Mouse (Mus musculus): ENCODE results near the gene Ak4.
"Not testable (repeated sequence)": the region's sequence is repeated elsewhere in the genome, so short reads cannot be mapped to it uniquely, and the experiment has no call there.

GRCm38 (mm10) chr4:101446606-101447005 is 27.5 kb downstream of the Ak4 start:
- not testable (repeated sequence) for TF ChIP-seq POLR2A (IDR thresholded peaks at IDR 0.05; ENCODE audit: insufficient read length, low read depth); TCF12 (IDR thresholded peaks at IDR 0.05; ENCODE audit: insufficient read depth, poor library complexity, severe bottlenecking); USF1 (IDR thresholded peaks at IDR 0.05; ENCODE audit: low read depth); MYOD1 (IDR thresholded peaks at IDR 0.05; ENCODE audit: control insufficient read depth in 1 of 3, insufficient read length in 2 of 3, low read depth in 2 of 3); E2F4 (IDR thresholded peaks at IDR 0.05; ENCODE audit: insufficient read depth); MAX (IDR thresholded peaks at IDR 0.05; ENCODE audit: low read depth); POLR2AphosphoS2 (IDR thresholded peaks at IDR 0.05; ENCODE audit: insufficient read length, low read depth); MYOG (IDR thresholded peaks at IDR 0.05; ENCODE audit: control insufficient read depth in 1 of 3, insufficient read depth in 1 of 3, insufficient read length in 2 of 3, low read depth in 2 of 3); SRF (IDR thresholded peaks at IDR 0.05; ENCODE audit: control insufficient read depth, insufficient read length, low read depth); CEBPB (IDR thresholded peaks at IDR 0.05; ENCODE audit: insufficient read depth, poor library complexity, severe bottlenecking); TCF3 (IDR thresholded peaks at IDR 0.05; ENCODE audit: insufficient read length, low read depth); REST (IDR thresholded peaks at IDR 0.05; ENCODE audit: insufficient read depth, insufficient read length)

Data from myocyte (in vitro differentiated cells).